Mouse (Mus musculus) cerebellum, postnatal 25 days (tissue): ENCODE data around the gene Pla2g15.

Source experiments
- DNase-seq, 2 experiments: peaks; one replicate each; pipeline ENCODE4 v3.0.0; 2021; ENCODE audit warnings: mixed read lengths in 2 of 2

Gene Pla2g15

DNA sequence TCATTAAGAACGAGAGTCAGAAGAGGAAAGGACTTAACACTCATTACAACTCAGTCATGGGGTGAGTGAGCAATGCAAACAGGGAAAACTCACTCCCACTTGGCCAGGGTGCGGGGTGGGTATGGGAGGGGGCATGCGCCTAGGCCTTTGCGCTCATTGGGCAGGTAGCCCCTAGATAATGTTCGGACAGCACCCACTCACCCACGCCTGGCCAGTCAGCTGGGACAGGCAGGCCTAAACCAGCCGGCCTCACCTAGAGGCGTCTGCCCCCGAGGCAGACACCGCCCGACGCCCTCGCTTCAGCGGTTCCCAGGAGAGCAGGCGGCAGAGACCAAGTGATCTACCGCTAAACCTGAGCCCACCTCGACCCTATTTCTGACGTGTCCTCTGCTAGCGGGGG is 14.5 kb upstream of the Pla2g15 start:
- DNase-seq, result no peak

DNA sequence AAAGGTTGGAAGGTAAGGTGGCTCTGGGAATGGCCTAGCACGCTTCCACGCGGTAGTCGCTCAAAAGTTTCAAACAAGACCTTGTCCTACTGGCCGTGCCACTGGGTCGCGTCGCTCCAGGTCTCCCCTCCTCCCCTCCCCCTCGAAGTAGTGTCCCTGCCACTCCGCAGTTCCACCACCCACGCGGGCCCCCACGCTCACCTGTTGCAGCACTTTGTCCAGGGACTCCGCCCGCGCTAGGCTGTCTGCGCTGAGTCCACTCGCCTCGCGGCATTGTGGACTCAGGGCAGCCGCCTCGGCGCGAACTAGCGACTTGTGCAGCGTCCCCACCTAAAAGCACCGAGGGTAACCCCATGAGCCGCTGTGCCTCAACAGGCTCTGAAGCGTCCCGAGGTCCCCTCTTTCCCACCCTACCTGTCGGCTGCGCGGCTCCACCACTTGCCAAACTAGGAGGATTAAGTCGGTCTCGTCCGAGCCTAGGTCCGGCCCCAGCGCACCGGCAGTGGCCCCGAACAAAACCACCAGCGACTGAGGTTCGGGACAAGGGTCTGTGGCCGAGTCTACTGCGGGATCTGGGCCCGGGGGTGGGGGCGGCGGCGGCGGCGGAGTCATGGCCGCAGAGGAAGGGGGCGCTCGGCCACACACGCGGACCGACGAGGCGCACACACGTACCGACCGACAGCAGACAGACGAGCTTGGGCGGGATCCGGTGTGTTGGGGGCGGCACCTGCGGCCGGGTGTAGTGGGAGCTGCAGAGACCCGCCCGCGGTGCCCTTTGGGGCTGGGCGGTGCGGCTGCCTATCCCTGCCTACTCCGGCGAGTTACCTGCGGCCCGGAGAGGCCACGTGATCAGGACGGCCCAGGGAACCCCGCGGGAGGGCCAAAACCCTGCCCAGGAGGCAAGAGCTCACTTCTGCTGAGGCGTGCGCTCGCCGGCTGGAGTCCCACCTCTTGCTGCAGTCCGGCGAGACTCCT is 13.8 kb upstream of the Pla2g15 start, which contains the start of gene Esrp2:
Esrp2 (minus strand) TSS at position 819 of the 975 bp plus-strand sequence.
- DNase-seq, result no peak

DNA sequence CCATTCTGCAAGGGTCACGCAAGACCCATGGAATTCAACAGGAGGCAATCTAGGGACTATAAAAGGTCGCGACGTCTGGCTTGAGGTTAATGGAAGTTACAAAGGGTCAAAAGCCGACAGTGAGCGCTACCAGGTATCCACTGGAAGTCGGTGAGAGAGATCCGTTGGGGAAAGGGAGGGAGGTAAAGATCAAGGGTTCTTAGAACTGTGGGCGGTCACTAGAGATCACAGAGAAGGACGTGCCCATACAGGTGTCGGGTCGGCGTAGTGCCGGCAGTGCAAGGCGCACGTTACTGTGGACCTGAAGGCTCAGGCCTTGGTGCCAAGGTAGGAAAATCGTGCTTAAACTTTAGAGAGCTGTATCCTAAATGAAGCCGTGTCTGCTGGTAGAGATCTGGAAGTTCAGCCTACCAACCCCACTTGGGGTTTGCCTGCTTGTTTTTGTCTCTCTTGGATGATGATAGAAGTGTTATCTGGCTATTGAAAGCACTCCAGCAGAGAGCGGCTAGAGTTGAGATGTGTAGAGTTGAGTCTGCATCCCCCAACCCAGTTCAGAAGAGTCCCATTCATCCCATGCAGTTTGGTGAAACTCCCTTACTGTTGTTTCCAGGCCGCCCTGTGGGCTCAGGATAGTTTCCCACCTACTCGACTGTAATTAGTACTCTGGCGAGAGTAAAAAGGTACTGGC is 12.8 kb upstream of the Pla2g15 start:
- no peak for DNase-seq

DNA sequence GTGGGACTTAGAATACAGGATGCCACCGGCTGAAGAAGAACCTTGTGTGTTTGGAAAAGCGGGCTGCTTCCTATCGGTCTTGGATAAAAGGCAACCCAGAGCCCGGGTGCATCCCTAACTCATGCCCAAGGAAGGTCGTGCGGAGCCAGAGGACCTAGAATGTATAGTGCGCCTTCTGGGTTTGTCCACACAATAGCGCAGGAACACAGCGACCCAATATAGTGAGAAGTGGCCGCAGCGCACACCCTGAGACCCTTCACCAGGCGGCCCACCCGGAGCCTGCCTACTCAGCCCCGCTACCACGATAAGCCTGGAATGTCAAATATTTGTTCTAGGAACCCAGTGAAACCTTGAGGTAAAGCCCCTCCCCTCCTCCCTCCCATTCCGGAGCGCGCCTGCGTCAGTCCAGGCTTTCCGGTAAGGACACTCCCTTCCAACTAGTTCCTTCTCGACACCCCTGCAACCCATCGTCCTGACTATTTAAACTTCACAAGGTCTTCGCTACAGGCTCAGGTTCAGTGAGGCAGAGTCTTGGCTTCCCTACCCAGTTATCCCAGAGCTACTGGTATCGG is 12.2 kb upstream of the Pla2g15 start:
- DNase-seq, result peak; percentile 59 to 68

DNA sequence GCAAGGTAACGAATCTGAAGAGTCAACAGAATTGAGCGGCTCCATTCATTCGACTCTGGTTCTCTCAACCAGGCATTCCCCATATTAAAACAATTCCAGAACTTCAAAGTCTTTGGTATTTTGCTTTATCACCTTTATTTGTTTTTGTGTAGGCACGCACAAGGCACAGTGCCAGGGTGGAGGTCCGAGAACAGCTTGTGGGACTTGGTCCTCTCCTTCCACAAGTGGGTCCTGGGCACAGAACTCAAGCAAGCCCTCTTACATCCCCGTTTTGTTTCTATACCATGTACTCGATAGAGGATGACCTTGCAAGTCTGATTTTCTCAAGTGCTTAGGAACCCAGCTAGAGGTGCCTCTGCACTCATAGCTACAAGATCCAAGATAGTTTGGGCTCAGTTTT is 11.6 kb upstream of the Pla2g15 start:
- no peak for DNase-seq

DNA sequence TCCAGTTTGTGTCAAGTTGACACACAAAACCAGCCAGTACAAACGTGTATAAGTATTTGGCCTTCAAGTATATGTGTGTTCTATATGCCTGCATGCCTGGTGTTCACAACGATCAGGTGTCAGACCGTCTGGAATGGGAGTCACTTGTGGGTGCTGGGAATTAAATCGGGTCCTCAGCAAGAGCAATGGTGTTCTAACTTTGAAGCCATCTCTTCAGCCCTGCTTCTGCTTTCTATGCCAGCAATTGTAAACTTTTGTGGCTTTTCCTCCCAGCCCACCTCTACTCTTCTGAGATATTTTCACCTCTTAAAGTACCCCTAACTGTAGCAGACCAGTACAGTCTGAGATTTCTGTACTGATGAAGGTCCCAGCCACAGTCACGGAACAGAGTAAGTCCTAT is 10.0 kb upstream of the Pla2g15 start:
- DNase-seq, result no peak

DNA sequence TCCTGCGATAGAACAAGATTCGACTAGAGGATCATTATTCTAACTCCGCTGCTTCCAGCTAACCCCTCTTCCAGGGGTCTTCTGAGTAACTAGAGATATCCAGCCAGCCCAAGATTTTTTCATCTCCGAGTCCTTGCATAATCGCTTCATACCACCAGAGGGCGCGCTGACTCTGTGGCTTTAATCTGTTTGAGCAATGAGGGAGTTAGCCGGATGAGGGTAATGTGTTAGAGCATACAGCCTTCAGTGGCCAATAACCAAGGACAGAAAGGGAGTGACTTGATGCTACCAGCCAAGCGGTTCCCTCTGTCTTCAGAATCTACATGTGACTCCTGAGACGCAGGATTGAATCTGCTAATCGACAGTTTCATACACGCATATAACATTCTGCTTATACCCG is 9.4 kb upstream of the Pla2g15 start:
- peak; percentile 87 to 88 for DNase-seq

DNA sequence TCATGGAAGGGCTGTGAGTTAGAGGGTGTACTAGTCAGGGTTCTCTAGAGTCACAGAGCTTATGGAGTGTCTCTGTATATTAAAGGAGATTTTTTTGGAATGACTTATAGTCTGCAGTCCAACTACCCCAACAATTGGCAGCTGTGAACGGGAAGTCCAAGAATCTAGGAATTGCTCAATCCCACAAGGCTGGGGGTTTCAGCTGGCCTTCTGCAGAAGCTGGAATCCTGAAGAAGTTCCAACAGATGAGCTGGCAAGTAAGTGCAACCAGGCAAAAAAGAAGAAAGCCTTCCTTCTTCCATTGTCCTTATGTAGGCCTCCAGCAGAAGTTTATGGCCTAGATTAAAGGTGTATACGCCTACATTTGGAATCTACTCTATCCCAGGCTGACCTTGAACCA is 4.9 kb upstream of the Pla2g15 start:
- DNase-seq, result no peak

DNA sequence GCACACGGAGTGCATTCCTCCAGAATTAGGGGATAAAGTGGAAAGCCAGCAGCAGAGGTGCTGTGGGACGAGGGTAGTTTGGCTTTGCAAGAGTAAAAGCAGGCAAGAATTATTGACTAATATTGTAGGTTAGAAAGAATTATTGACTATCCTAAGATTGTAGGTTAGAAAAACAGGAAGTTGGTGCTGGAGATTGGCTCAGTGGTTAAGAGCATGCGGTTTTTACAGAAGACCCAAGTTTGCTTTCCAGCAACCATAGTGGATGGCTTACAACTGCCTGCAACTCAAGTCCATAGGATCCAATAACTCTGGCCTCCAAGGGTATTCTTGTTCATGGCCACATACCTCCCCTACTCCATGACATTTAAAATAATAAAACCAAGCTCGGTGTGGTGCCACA is 4.2 kb upstream of the Pla2g15 start:
- DNase-seq, result no peak

DNA sequence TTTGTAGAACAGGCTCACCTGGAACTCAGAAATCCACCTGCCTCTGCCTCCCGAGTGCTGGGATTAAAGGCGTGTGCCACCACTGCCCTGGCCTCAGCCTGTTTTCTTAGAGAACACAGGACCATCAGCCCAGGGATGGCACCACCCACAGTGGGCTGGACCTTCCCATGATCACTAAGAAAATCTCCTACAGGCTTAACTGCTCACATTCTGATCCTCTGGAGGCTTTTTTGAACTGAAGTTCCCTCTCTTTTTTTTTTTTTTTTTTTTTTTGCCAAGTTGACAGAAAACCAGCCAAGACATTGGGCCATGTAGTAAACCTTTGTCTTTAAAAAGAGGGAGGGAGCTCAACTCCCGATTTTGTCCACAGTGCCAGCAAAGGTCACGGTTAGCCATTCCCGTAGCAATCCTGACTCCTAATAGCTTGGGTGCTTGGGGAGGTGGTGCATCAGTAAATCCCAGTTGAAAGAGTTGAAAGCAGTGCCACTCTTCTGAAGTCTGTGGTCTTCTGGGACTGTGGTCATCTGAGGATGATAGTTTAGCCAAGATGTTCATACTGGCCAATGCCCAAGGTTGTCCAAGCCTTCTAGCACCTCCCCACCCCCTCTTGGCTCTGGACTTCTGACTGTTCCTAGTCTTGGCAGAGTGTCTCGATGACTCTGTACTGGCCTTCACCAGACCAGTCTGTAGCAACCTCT is 2.2 kb upstream of the Pla2g15 start:
- DNase-seq, result no peak

DNA sequence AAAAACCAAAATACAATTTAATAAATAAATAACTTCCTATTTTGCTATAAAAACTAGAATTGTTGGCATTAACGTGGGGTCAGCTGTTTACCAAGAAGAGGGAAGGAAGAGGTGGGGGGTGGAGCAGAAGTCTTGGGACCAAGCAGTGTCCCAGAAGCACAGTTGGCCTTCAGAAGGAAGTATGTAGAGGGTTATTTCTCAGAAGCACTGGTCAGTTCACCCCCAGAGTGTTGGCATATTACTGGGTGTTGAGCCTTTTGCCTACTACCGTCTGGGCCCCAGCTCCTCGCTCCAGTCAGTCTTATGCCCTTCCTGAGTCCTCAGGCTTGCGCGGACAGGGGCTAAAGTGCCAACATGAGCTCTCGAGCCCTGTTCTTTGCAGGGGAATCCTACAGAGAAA is 1.2 kb upstream of the Pla2g15 start:
- DNase-seq, result no peak

DNA sequence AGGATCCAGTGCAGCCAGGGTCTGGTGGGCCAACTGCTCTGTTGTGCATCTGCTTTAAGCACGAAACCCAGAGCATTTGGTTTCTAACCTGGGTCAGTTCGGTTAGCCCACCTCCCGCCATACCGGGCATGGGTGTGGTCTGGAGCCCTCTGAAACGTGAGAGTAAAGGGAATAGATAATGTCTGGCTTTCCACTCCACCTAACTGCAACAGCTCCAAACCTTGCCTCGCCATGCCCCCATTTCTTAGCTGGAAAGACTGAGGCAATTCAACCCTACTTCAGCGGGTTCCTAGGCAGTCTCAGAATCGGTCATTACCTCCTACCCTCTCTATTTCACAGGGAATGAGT is 428 bp downstream of the Pla2g15 start:
- DNase-seq, result no peak

DNA sequence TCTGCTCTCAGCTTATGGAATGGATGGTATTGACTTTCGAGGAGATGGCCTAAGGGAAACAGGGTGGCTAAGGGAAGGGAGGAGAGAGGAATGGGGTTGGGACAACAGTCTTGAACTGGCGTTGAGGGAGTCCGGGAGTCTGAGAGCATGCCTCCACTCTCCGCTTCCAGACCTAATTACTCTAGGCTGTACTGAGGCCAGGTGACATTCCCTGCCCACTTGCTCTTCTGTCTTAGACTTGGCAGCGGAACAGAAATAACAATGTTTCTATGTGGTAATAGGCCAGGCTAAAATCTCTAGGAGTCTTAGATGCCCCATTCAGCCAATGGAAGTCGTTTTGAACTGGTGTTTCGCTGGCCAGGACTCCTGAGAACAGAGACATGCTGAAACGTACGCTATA is 842 bp downstream of the Pla2g15 start:
- no peak for DNase-seq

DNA sequence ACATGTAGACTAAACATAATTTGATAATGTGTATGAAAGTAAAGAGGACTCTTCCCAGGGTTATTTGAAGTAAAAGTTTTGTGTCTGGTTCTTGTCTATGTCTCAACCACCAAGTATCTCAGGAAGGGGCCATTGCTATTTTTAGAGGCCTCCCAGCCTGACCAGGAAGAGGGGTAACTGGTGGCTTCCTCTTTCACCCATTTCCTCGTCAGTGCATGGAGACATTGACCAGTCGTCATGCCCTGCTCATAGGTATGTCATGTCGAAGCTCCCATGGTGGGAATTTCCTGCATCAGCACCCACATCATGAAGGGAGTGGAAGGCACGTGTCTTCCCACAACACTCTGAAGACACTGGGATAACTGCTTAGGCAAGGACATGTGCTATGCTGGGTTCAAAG is 2.7 kb downstream of the Pla2g15 start:
- DNase-seq, result no peak

DNA sequence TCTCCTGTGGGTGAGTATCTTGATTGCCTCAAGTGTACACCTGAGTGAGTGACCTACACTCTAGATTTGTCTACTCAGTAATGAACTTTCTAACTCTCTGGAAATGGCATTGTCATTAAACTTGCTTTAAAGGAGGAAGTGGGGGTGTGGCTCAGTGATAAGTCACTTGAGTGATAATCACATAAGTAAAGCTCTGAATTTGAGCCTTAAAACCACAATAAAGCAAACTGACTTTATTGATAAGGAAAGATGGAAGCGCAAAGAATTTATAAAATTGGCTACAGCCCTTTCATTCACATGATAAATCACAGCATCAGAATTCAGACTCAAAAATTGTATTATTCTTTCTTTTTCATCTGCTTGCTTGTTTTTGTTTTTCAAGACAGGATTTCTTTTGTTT is 7.2 kb downstream of the Pla2g15 start:
- no peak for DNase-seq

DNA sequence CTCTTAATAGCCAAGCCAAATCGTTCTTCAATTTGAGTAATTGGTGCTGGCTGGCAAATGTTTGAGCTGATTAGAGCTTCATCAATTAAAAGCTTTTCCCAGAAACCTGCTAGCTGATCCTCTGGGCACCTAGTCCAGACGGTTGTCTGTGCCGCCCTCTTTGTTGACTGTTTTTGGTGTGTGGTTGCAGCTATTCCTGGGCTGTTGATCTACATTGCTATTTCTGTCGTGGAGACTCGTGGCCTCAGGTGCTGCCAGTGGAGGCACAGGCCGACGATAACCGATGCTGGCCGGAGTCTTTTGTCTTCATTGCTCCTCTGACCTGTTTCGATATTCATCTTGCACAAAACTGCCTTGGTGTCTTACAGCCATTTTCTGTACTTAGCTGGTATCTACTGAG is 8.2 kb downstream of the Pla2g15 start:
- no peak for DNase-seq

DNA sequence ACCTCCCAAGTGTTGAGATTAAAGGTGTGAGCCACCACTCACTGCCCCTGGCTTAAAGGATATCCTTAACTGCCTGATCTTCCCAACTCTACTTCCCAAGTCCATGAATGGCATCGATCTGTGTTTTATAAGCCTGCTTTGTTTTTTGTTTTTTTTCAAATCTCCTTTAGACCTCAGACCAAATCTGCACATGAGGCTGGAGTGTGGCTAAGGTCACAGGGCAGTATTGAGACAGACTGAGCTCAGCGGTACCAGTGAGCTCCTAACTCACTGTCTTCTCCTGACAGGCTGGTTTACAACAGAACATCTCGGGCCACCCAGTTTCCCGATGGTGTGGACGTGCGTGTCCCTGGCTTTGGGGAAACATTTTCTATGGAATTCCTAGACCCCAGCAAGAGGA is 9.7 kb downstream of the Pla2g15 start:
- no peak for DNase-seq

DNA sequence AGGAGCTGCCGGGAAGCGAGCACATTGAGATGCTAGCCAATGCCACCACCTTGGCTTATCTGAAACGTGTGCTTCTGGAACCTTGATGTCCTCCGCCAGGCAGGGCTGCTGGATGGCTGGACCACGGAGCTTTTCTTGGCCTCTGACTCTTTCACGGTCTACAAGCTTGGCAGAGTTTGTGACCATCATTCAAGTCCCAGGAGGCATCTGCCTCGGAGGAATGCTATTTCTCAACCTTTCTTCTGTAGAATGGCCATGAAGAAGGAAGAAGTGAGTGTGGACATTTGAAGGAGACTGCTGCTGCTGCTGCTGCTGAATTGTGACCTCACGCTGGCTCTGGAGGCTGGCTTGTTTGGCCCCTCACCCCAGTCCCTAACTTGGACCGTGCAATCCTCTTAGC is 13.1 kb downstream of the Pla2g15 start:
- no peak for DNase-seq

DNA sequence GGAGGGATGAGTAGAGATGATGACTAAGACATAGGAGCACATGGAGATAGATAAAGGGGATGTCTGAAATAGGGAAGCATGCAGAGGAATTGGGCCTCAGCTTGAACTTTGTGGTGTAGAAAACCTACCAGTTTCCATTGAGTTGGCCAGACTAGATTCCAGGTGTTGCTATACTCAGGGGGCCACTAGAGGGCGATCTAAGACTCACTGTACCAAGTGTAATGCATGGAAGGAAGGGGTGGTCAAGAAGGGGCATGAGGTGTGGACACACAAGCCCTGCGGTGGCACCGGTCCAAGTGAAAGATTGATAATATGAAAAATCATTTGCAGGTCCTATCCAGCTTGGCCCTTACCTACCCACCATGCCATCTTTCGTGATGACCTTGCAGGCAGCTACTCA is 15.3 kb downstream of the Pla2g15 start:
- peak; percentile 71 to 84 for DNase-seq

DNA sequence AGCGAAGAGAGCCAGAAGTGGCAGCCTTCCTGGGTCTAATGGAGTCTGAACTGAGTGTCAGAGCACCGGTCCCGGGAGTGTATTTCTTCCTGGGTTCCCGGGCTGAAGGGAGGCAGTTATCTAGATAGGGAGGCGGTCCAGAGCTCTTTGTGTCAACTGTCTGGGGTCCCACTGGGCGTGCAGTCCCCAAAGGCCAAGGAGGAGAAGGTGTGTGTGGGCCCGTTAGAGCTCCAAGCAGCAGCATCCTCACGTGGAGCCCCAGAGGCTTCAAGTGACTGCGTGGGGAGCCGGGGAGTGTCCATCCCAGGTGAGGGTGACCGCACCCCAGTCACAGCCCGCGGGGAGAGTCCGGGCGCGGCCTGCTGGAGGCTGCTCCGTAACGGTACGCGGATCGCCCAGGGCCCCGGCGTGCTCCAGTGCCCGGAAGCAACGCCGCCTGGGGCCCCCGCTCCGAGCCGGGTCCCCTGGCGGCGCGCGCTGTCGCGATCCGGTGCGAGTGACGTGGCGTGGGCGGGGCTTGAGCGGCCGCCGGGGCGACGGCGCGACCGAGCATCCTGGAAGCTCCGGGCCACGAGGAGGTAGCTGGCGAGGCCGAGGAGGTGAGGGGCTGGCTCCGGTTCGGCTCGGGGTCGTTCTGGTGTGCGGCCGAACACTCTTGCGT is 18.3 kb downstream of the Pla2g15 start, which contains the start of gene Slc7a6:
Slc7a6 (plus strand) TSS at position 502 of the 661 bp plus-strand sequence.
- peak; percentile 93 to 95 for DNase-seq

DNA sequence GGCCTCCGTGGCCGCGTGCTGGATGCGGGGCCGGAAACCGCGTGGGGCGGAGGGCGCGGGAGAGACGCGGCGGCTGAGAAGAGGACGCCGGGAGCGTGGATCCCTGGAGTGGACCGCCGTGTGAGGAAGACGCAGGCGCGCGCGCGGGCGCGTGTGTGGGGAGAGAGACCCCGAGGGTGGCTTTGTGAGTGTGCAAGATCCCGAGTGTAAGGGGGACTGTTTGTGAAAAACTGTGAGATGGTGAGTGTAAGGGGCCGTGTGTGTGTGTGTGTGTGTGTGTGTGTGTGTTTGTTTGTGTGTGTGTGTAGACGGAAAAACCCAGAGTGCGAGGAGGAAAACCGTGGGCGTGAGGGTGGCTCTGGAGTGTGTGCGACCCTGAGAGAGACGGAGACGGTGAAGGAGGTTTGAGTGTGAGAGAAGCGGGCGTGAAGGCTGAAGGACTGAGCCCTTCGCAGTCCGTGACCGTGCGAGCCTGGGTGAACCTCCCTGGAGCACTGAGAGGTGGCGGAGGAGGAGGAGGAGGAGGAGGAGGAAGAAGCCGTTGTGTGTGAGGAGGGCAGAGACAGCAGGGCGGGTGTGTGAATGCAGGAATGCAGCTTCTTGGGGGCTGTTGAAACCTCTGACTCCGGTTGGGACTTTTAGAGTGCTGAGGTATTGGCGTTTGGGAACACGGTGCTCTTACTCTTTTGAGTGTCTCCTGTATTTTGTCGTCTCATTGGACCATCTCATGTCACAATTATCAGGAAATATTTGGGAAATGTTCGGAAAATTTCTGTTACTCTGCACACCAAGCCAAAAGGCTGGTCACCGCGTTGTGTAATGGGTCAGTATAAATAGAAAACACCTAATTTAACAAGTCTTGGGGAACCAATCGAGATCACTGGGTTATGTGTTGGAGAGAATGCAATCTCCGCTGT is 19.1 kb downstream of the Pla2g15 start:
- peak in 1 of 2 experiments; percentile 63 for DNase-seq
